Mouse (Mus musculus): ENCODE results near the gene Rap1gap2.

GRCm38 (mm10) chr11:74545560-74545959, 65.2 kb downstream of the Rap1gap2 start:
- TF ChIP-seq POLR2A (IDR thresholded peaks at IDR 0.05; ENCODE audit: borderline replicate concordance, extremely low read depth, low read depth, low read length) (no peak), CTCF (IDR thresholded peaks at IDR 0.05; ENCODE audit: insufficient read depth, low read length) (no peak)
